Mouse (Mus musculus) cerebellum, adult 9-11 months (tissue): ENCODE measurements around the gene Fam114a1.

Experiments used
- DNase-seq: peaks from one replicate; pipeline ENCODE4 v3.0.0; 2022

Fam114a1 gene

DNA sequence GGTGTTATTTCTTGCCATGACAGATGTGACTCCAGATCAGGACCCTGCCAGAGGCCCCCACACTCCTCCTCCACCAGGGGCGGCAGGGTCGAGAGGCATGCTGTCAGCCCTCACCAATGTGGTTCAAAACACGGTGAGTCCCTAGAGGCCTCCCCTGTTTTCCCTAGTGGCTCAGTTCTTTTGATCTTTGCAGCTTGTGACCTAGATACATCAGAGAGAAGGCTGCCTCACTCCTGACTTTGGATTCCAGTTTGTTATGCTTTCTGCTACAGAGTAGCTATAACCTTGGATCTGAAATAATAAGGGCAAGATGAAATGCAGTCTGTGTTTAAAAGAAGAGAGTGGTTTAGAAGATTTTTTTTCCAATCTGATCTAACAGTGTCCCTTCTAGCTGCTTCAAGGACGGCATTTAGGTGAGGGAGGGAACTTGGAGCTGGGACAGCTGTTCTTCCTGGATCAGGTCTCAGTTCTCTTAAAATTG is 36.2 kb downstream of the Fam114a1 start:
- DNase-seq: no peak

DNA sequence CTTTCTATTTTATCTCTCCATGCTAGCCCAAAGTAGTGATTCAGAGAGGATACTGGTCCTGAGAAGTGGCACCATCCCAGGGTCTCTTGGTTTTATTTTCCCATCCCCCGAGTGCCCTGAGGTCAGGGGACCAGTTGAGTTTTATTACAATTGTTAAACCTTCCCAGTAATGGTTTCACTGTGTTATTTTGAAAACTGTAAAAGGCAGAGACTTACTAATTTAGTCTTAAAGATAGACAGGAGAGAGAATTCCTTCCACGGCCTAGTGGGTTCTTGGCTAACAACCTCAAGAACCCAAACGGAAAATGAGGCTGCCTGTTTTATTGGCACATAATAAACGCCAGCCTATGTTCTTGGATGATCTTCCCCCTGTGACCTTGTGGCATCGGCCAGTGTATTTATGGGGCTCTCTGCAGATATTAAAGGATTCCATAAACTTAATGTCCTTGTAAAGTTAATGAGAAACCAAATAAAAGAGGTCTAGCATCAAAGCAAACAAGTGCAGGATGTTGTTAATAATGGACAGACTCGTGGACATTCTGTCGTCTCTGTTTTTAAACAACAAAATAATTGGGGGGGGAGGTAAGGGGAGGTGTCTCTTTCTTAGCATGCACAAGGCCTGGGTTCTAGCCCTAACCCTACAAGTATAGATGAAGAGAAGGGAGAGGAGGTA is 42.2 kb downstream of the Fam114a1 start:
- DNase-seq: no peak

DNA sequence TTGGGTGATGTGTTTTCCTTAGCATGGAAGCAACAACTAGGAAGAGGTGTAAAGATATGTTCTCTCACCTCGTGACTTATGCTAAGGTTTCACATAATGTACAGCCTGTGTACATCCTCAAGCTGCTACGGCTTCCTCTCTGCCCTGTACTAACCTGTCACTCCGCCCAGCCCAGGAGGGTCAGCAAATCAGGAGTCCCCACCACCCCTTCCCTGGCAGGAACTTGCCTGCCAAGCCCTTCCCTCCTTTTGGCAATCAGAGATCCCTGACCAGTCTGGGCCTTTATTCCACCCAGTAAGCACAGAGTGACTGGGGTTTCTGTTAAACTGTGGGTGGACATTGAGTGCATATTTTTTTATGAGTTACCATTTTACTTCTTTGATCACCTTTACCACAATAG is 45.6 kb downstream of the Fam114a1 start:
- no peak for DNase-seq

DNA sequence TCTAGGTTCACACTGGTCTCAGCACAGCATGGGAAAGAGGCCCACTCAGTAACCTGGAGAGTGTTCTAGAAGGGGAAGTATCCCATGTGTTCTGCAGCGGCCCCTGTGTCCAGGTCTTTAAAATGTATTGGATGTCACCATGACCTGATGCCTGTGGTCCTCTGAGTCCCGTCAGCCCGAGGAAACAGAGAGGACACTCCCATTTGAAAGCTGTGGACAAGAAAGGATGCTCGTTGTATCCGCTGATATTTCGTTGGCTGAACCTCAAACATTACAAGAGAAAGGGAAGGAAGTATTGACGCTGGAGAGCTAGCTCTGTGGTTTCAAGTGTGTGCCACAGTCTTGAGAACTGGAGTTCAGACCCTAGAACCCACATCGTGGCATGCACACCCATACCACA is 49.2 kb downstream of the Fam114a1 start:
- DNase-seq: no peak

DNA sequence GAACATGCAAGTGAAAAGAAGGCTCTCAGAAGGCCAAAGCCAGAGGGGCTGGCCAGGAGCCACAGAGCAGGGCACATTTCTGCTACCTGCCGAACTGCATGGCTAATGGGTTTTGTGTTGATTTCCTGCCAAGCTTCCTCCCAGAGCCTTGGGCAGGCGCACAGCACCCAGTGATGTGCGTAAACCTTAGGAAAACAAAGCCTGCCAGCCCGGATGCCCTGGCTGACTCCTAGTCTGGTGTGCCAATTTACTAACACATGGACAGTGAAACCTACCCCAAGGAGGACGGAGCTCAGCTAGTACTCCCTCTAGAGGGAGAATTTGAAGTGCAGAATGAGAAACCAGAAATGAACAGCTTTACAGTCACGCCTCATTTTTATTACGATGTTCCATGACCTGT is 50.0 kb downstream of the Fam114a1 start:
- DNase-seq: peak; percentile 95

DNA sequence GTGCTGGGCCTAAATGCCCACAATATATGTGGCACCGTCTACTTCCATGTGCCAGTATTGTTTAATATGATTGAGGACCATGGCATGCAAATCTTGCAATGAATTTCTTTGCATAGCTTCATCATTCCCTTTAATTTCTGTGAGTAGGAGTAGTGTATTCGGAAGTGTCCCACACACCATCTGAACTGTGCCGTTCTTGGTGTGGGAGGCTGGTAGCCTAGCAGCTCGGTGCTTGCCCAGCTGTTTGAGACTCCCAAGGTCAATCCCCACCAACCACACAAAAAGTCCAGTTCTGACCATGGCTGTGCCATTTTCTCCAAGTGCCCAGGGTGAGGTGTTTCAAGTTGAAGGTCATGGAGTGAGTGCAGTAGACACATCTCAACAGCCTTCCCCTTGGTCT is 52.1 kb downstream of the Fam114a1 start:
- no peak for DNase-seq

DNA sequence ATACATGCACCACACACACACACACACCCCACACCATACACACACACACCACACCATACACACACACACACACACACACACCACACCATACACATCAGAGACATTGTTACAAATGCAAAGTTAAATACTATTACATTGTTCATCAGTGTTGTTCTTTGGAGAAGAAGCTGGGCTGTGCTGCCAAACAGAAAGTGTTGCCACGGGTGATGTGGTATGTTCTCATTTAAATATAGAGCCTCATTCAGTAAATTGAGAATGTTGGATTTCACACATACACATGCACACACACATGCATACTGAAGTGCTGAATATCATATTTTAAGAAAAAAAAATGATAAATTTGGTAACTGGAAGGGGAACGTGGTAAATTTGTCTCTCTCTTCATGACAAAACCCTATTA is 54.8 kb downstream of the Fam114a1 start:
- no peak for DNase-seq

DNA sequence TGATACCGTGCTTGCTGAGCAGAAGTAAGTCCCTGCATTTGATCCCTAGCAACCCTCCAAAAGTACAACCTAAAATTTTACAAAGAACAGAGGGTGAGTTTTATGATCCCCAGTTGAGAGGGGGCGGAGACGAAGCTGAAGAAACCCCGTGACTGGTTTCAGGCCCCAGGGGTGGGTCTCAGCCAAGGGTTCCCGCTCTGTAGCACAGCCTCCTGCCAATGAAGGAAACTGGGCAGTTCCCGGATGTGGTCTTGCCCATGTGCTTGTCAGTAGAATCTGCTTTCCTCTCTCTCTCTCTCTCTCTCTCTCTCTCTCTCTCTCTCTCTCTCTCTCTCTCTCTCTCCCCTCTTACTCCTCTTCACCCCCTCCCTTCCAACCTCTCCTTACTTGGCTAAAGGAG is 56.0 kb downstream of the Fam114a1 start:
- no peak for DNase-seq

DNA sequence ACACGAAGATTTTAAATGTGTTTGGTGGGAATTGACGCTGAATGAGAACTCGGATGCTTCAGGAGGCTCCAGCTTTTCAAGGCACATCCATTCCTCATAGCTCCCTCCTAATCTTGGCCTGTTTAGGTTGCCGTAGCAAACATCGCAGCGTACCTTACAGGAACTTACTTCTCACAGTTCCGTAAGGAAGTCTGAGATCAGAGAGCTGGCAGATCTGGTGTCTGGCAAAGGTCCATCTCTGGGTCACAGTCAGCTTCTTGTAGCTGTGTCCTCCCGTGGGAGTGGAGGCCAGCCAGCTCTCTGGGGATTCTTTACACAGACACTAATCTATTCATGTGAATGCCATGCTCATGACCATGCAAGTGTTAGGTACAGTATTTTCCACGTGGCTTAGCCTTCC is 56.9 kb downstream of the Fam114a1 start:
- DNase-seq: no peak

DNA sequence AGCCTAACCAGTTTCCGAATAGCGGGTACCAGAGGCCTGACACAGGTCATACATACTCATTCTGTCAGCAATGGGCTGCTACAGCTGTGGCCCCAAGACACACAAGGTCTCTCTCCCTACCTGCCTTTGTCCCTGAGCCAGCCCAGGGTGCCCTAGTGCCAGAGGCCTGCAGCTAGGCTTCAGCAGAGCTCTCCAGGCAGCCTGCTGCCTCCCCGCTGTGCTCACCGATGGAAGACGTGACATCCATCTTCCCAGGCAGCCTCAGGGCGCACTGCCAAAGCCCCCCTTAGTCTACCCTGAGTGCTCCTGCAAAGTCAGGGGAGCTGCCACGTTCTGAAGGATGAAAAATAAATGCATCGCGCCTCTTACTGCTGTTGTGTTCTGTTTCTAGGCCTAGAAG is 58.1 kb downstream of the Fam114a1 start:
- DNase-seq: no peak

DNA sequence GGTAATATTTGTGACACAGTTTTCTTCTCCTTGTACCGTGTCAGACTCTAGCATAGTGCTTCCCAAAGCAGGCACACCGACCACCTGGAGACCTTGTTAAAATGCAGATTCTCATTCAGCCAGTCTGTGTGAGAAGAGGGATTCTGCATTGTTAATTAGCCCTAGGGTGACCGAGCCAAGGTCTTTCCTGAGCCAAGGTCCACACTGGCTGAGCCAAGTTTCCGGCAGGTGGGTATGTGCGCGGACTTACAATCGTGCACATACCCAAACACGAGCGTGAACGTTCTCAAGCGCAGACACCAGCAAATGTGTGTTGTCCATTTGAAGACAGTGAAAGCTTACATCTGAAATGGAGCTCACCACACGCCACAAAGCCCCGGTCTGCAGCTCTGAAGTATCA is 66.7 kb downstream of the Fam114a1 start:
- DNase-seq: peak; percentile 60

DNA sequence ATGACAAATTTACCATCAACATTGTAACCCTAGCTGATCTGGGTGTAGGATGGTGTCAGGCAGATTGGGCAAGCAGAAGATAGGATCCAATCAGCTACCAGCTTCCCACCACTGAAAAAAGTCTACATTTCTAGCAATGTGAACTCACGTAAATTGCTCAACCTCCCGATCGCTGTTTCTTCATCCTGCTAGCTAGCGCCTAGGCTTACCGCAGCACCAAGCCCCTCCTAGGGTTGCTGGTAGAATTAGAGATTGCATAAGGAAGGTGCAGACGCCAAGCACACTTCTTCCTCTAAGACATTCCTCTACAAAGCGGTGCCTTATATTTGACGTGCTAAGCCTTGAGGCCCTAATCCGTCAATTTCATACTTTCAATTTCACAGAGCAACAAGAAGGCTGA is 68.4 kb downstream of the Fam114a1 start:
- no peak for DNase-seq

DNA sequence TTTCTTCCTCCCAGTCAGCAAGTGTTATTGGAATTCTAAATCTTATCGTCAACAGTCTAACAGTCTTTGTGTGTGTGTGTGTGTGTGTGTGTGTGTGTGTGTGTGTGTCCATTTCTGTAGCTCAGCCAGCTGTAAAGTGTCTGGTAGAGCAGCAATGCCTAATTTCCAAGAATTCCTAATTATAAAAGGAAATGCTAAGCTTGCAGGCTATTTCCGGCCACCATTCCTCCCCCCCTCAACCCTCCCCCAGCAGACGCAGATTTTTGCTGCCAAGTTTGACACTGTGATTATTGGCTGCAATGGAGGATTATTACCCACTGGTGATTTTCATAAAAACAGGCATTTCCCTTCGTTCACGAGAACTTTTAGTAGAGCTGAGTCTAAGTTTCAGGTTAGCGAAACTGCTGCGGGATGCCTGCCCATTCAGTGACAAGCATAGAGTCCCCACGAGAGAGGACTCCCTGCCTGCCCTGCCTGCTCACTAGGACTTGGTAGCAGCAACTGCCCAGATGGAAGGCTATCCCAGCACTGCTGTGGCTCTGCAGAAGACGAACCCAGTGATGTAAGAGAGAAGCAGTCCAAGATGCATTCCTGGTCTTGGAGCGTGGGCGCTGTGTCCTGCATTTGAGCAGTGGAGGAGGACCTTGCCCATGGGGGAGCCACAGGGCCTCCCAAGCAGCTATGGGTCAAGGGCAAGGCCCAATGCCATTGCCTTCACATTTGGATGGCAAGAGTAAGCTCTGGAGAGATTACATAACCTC is 69.1 kb downstream of the Fam114a1 start:
- no peak for DNase-seq

DNA sequence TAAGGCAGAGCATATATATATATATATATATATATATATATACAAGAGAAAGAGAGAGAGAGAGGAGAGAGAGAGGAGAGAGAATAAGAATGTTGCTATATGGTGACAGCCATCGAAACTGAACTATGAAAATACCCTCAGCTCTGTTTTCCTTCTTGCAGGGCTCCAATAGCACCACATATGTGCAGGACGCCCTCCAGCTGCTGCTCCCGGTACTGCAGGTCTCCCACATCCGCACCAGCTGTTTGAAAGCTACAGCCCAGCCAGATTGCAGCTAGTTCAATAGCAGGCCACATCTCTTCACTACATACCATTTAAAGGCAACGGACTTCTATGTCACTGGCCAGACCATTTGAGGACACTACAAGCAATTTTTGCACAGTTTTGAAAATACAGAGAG is 70.6 kb downstream of the Fam114a1 start:
- no peak for DNase-seq

DNA sequence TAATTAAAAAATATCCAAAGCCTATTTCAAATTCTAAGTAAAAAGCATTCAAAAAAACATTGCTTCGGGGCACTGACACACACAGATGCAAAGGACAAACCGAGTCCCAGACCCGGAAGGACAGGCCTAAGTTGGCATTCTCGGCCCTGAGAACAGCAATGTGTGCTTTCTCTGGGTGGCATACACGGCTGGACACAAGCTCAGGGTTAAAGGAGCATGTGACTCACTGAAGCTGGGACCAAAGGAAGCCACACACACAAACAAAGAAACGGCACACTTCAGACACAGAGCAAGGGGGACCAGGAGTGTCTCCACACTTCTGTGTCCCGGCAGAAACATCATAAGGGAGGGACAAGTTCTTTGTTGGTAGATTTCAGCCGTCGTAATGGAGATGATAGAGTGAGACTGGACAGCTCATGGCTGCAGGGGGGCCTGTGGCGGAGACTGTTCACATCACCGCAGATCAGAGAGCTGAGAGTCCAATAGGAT is 73.6 kb downstream of the Fam114a1 start:
- DNase-seq: no peak

DNA sequence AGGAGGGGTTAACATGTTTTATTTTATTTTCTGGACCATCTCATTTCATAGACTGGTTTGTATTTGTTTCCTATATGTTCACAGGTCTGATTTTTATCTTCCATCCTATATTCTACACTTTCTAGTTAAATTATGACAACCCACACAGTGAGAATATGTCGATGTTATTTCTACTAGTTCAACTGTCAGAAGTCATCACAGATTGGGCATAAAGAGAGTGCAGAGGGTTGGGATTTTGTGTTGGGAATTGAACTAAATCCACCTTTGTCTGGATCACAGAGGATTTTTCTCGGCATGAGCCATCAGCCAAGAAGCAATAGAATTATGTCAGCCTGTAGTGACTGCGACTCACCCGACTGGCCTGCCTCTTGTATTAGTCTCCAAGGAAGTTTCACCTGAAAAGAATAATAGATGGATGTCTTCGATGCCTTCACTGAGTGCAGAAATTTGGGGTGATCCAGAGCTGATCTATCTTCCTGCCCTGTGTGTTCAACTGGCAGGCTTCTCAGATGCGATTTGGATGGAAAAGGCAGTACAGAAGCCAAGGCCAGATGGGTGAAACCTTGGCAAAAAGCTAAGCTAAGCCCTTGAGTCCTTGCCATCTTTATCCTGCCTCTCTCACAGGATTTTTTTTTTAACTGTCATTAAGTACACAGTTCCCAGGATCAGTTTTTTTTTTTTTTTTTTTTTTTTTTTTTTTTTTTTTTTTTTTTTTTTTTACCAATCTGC is 75.9 kb downstream of the Fam114a1 start:
- peak; percentile 88 for DNase-seq

DNA sequence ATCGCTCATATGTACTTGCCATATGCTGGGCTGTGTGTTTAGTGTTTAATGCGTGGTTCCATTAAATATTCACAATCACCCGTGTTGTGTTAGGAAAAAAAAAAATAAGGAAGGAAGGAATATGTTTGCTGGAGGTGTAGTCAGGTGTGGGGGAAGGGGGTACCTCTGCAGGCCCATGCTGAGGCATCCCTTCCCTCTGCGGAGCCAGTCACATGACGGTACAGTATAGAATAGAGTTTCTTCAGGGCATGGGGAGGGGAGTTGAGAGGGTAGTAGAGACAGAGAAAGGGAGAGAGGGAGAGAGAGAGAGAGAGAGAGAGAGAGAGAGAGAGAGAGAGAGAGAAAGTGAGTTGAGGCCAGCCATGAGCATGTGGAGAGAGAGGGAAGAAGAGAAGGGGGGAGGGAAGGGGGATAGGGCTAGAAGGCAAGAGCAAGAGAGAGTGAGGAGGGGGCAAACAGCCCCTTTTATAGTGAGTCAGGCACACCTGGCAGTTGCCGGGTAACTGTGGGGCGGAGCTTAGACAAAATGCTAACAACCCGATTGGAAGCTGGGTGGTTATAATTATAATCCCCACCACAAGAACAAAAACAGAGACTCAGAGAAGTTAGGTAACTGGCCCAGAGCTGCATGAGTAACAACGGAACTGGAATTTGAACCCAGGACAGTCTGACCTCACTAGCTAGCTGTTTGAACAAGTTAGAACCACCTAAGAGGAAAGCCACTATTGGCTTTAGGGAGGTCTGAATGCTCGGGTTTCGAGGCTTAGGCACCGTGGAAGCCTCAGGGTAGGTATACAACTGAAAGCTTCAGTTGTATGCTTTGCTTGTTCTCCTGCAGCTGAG is 76.8 kb downstream of the Fam114a1 start:
- DNase-seq: peak; percentile 40

DNA sequence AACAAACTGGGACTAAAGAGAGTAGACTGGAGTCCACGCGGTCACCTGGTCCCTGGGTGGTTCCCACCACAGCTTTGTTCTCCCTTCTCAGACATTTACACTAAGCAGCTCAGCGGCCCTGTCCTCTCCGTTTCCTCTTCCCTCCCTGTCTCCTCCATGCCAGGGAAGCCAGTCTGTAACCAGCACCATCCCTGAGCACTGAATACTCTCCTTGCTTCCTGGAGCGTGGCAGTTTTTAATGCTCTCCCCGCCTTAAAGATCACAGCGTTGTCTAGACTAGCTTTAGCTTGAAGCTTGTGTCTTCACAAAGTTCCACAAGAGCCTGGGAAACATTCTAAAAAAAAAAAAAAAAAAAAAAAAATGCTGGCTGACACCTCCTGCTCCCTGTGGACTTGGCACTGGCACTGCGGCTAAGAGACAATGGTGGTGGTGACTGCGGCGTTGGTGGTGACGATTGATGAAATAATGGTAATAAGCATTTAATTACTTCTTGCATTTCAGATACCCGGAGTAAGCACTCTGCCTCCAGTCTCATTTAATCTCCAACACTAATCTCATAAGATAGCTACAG is 77.5 kb downstream of the Fam114a1 start:
- DNase-seq: no peak

DNA sequence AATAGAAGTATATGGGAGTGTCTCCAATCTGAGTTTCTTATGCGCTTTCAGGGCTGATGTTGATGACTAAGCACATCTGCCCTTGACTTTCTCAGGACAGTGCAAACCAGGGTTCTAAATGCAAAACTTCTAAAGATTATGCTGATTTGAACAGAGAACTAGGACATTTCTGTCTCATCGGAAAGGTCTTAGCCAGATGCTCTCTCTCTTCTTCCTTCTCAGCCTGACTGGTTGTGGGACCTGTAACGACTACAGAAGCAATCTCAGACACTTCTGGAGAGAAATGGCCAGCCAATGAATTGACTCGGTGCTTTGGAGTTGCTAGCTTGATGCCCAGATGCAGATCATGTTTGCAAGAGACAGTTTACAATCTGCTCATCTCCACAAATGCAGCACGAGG is 80.0 kb downstream of the Fam114a1 start:
- no peak for DNase-seq

DNA sequence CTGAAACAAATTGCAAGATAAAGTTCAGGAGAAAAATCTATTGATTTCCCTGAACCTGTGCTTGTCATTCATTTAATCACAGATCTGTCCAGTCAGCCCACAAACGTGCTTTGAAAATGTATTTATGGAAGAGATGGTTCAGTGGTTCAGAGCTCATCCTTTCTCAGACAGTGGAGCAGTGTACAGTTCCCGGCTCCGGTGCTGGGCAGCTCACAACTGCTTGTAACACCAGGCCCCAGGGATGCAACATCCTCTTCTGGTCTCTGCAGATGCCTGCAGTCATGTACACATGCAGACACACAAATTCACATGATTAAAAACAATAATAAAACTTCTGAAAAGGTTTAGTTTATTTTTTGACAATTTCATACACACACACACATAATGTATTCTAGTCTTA is 81.6 kb downstream of the Fam114a1 start:
- no peak for DNase-seq

DNA sequence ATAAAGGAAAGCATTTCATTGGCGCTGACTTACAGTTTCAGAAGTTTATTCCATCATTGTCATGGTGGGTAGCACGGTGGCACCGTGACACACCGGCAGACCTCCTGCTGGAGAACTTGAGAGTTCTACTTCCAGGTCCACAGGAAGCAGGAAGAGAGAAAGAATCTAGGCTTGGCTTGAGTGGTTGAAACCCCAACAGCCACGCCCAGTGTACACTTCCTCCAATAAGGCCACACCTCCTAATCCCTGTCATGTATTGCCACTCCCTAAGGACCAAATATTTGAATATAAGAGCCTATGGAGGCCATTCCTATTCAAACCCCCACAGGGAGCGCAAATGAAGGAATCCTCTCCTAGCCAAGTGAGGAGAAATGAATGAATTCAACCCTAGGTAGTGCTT is 87.7 kb downstream of the Fam114a1 start:
- DNase-seq: no peak

DNA sequence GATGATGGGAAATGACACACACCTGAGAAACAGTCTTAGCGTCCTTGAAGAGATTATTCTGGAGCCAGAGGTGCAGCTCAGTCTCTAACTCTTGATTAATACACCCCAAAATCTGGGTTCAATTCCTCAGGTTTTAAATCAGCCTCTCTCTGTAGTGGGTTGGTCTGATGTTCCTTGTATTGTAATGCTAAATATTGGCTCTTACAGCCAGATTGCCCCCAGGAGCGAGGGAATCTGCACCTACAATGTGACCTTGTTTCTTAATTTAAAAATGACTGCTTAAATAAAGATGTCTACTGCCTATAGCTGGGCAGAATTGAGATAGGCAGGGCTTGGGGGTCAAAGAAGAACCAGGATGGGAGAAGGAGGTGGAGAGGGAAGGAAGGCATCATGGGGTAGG is 89.9 kb downstream of the Fam114a1 start:
- DNase-seq: no peak

DNA sequence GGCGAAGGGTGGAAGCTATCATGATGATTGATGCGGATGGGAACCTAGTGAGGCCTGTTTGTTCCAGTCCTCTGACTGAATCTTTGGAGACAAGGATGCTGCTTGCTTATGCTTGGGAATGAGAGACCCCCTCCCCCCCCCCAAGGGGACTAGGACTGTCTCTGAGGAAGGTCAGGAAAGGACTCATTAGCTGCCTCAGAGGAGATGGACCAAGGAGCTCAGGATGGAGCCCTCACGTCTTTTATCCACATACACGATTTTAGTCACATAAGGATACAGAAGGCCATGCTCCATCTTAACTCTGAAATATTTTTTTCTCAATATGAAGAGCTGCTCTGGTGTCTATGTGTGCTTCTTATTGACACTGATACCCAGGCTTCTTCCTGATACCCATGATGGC is 92.4 kb downstream of the Fam114a1 start:
- DNase-seq: no peak
